Mouse (Mus musculus) adrenal gland, postnatal 36 days (tissue): ENCODE data around the gene Slc39a7. TPM values are rescaled to one million over a fixed set of nuclear protein-coding genes. Genes with fewer than 3 reads are reported as not detected.
"Not testable (repeated sequence)": the region's sequence is repeated elsewhere in the genome, so short reads cannot be mapped to it uniquely, and the experiment has no call there.

Experiments
- DNase-seq, 2 experiments: peaks; one replicate each; pipeline ENCODE4 v3.0.0; 2021; ENCODE audit warnings: mixed read lengths in 1 of 2
- microRNA-seq: library from miRNA; unstranded; fragments of <30 nt; microRNA quantifications from one replicate; pipeline ENCODE4 v1.2.0, GENCODE M21; 2021
- total RNA-seq, 2 experiments: library from RNA; stranded (reverse); gene quantifications; 2 replicates each; pipeline ENCODE4 v1.2.3; 2021

The Slc39a7 gene
- total RNA-seq, 2 experiments from 2014 or later: 165 to 198 TPM

DNA sequence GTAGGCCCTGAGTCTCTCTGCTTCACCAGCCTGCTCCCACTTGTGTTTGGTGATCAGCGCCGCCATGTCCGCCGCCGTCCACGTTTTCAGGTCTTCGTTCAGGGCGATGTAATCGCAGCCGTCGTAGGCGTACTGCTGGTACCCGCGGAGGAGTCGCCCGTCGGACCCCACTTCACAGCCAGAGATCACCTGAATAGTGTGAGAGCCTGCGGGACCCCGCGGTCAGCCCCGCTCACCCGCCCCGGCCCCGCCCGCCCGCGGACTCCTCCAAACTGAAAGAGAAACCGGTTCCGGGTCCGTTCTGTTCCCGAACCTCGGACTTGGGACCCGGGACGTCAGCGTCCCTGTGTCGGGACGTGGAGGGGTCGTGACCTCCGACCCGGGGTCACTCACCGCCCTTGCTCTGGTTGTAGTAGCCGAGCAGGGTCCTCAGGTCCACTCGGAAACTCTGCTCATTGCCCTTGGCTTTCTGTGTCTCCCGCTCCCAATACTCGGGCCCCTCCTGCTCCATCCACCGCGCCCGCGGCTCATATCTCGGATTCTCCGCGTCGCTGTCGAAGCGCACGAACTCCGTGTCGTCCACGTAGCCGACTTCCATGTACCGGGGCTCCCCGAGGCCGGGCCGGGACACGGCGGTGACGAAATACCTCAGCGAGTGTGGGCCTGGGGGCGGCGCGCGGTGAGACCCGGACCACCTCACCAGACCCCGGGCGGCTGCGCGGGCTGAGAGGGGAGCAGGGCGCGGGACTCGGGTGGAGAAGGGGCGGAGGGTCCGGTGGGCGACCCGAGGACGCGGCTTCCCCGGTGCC is 31.9 kb downstream of the Slc39a7 start:
- DNase-seq: peak; percentile 40 to 61

DNA sequence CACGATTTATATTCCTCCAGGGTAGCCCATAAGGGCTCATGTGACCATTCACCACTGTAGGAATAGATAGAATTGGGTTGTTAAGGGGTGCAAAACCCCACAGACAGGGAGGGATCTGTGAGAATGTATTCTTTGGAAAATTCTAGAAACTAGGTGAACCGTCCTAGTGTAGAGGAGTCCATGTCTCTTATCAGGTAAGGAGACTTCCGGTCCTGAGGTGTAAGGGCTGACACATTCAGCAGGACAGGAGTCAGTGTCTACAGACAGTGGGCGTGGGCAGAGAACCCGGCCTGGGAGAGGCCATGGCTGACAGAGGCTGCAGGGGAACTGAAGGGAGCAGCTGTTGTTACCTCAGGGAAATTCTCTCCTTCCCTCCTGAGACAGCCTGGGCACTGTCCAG is 32.8 kb downstream of the Slc39a7 start:
- DNase-seq: not testable (repeated sequence)

DNA sequence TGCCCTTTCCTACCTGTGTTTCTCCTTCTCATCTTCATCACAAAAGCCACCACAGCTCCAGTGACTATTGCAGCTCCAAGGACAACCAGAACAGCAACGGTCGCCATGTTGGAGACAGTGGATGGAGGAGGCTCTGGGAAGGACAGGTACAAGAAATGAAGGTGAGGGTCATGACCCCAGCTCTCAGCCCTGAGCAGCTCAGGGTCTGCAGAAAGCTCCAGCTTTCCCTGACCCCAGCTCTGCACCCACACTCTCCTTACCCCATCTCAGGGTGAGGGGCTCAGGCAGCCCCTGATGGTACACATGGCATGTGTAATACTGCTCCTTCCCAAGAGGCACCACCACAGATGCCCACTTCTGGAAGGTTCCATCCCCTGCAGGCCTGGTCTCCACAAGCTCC is 34.5 kb downstream of the Slc39a7 start:
- not testable (repeated sequence) for DNase-seq

GRCm38 (mm10) chr17:33995651-33996050 is 35.8 kb downstream of the Slc39a7 start:
- DNase-seq: no peak

GRCm38 (mm10) chr17:33994959-33995358 is 36.5 kb downstream of the Slc39a7 start:
- DNase-seq: no peak

- DNase-seq: peak; percentile 61 to 69
These were observed 39.5 kb downstream of the Slc39a7 start for GRCm38 (mm10) chr17:33991788-33992664.

DNA sequence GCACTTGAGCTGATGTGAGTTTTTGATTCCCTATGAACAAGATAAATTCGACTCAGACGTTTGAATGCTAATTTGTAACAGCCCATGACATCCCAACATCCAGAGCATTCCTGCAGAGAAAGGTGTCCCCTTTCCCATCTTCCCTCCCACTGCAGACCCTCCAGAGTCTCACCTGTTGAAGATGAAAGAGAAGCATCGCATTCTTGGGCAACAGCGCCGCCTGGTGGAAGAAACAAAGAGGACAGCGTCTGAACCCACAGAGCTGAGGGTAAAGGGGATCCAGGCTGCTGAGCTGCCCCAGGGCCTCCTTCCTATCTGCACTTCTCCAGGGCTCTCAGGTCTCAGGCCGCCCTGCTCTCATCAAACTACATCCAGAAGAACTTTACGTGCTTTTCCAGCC is 49.3 kb downstream of the Slc39a7 start:
- DNase-seq: peak; percentile 67 to 69

DNA sequence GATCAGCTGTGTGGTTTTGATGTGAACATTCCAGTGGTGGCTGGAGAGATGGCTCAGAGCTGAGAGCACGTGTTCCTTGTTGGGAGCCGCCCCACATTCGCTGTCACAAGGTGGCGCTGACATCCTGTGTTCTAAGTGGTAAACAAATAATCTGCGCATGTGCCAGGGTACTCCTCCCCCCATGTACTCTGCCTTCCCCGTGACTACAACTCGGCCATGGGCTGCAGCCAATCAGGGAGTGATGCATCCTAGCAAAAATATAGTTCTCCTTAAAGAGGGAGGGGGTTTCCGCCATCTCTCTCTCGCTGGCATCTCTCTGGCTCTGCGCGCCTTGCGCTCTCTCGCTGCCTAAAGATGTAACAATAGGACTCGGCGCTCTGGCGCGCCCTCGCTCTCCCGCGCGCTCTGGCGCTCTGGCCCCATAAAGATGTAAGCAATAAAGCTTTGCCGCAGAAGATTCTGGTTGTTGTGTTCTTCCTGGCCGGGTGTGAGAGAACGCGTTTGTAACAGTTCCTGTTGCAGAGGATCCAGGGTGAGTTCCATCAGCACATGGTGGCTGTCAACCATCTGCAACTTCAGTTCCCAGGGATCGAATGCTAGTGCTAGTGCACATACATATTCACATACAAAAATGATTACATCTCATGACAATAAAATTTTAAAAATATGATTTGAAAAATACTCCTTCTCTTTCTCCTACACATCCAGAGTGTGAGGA is 50.1 kb downstream of the Slc39a7 start:
- DNase-seq: peak; percentile 84 to 86

DNA sequence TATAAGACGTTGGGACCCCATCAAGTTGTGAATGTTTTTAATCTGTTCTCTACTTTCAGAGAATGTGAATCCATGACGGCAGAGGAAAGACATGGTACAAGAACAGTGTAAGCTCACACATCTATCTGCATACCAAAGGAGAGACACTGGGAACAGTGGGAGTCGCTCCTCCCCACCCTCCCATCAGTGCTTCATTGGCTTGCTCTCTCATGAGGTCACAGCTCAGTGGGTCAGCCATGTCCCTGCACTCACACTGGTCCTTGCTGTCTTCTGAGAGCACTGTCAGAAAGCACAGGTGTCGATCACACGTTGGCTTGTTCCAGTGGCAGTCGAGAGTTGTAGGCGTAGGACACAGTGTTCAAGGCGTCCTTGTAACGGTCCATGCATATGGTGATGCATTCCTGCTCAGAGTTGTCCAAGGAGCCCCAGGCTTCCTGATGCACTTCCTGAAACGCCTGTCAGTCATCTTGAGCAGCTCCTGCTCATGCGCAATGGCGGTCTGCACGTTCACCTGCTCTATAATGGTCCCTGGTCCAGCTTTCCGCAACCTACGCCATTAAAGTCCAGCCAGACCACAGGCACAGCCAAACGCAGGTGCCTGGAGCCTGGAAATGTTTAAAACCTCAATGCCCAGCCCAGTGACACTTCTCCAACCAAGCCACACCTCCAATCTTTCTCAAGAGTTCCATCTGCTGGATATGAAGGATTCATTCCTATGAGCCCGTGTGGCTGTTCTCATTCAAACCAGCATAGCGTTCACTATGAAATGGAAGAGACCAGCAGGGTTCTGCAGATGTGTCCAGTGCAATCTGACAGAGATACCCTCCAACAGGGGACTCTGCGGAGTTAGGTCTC is 51.1 kb downstream of the Slc39a7 start:
- DNase-seq: no peak

DNA sequence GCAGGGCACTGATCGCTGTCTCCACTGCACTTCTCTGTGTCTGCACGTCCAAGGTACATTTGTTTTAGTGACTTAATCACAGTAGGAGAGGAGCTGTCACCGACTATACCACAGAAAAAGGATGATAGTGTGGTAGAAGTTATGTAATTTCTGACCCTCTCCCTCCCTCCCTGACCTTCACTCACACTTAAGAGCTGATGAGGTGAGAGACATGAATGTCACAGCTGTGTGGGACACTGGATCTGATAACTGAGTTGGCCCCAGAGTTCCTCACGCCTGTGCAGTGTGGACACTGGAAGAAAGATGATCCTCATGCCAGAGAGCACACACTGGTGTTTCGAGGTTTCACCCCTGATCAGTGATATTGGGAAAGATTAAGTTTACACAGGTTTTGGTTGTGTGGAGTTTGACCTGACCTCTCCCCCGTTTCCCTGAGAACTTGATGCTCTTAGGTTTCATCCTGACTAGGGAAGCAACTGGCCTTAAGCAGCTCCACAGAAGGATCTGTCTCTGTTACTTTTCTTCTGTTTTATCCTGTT is 51.9 kb downstream of the Slc39a7 start:
- no peak for DNase-seq

DNA sequence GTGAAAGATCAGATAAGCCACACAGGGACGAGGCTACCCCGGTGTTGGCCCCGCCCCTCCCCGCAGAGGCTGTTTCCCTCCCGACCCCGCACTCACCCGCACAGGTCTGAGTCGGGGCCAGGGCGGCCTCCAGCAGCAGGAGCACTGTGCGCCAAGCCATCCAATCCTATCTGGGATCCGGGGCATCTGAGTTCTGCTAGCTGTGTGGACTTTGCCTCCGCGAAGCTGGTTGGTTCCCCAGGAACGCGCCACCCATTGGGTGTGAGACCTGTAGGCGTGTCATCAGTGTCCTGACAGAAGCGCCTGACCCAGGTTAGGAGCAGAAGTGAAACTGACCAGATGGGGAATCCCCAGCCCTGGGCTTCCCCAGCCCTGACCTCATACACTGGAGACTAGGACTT is 52.9 kb downstream of the Slc39a7 start:
- peak; percentile 86 to 88 for DNase-seq

Small RNAs within 50 kb of the gene (microRNA-seq; reads per million reads assigned to microRNA genes)
- gene Mir219a-1 (not detected), gene Mir219c (not detected)

Other genes starting within 250 kb of the Slc39a7 start
- gene Angptl4, start 249.9 kb downstream of the Slc39a7 start, total RNA-seq: 100 to 1,000 TPM in 1 of 2 experiments, 10 to 100 TPM in 1; 62.7 to 110 TPM
- 10 to 100 TPM; 72.2 to 90.5 TPM for gene Kank3, start 221.2 kb downstream of the Slc39a7 start, total RNA-seq
- gene Rps28, start 207.1 kb downstream of the Slc39a7 start, total RNA-seq: 1,000 to 10,000 TPM; 1,486 to 1,511 TPM
- gene Ndufa7, start 207.1 kb downstream of the Slc39a7 start, total RNA-seq: 100 to 1,000 TPM; 432 to 487 TPM
- 10 to 100 TPM; 30.8 to 47.3 TPM for gene Cd320, start 188.6 kb downstream of the Slc39a7 start, total RNA-seq
- not detected for gene Gm7029, start 157.8 kb downstream of the Slc39a7 start, total RNA-seq
- 1 to 10 TPM; 3.3 to 4.4 TPM for gene Kifc1, start 141.0 kb downstream of the Slc39a7 start, total RNA-seq
- not detected for gene Platr17, start 126.5 kb downstream of the Slc39a7 start, total RNA-seq
- gene Daxx, start 122.3 kb downstream of the Slc39a7 start, total RNA-seq: 10 to 100 TPM; 29.2 to 30.2 TPM
- gene Tapbp, start 115.8 kb downstream of the Slc39a7 start, total RNA-seq: 100 to 1,000 TPM; 178 to 181 TPM
- gene Zbtb22, start 115.8 kb downstream of the Slc39a7 start, total RNA-seq: 10 to 100 TPM; 26.5 to 36.1 TPM
- gene Rgl2, start 102.1 kb downstream of the Slc39a7 start, total RNA-seq: 10 to 100 TPM; 37.0 to 45.9 TPM
- 10 to 100 TPM; 89.2 to 90.6 TPM for gene Pfdn6, start 91.3 kb downstream of the Slc39a7 start, total RNA-seq
- 10 to 100 TPM; 34.4 to 34.9 TPM for gene Wdr46, start 91.0 kb downstream of the Slc39a7 start, total RNA-seq
- 1 to 10 TPM; 4.0 to 6.6 TPM for gene B3galt4, start 80.2 kb downstream of the Slc39a7 start, total RNA-seq
- 10 to 100 TPM; 53.4 to 59.9 TPM for gene Vps52, start 75.9 kb downstream of the Slc39a7 start, total RNA-seq
- gene Rps18, start 75.7 kb downstream of the Slc39a7 start, total RNA-seq: 100 to 1,000 TPM; 791 to 792 TPM
- gene H2-K1, start 31.3 kb downstream of the Slc39a7 start, total RNA-seq: 100 to 1,000 TPM; 459 to 574 TPM
- gene Ring1, start 7.0 kb downstream of the Slc39a7 start, total RNA-seq: 10 to 100 TPM; 43.8 to 48.3 TPM
- gene H2-Ke6, start 3.6 kb downstream of the Slc39a7 start, total RNA-seq: 100 to 1,000 TPM; 243 to 247 TPM
- gene Rxrb, start 130 bp upstream of the Slc39a7 start, total RNA-seq: 10 to 100 TPM; 53.5 to 55.7 TPM
- gene Col11a2, start 7.8 kb upstream of the Slc39a7 start, total RNA-seq: 1 to 10 TPM; 1.2 to 2.2 TPM
- gene H2-Oa, start 60.7 kb upstream of the Slc39a7 start, total RNA-seq: not detected
- 10 to 100 TPM; 11.4 to 12.7 TPM for gene H2-DMa, start 87.9 kb upstream of the Slc39a7 start, total RNA-seq
- gene Brd2, start 91.0 kb upstream of the Slc39a7 start, total RNA-seq: 100 to 1,000 TPM; 213 to 224 TPM
- gene H2-DMb2, start 111.6 kb upstream of the Slc39a7 start, total RNA-seq: 1 to 10 TPM in 1 of 2 experiments, under 1 TPM in 1; 0.72 to 2.2 TPM
- gene H2-DMb1, start 121.4 kb upstream of the Slc39a7 start, total RNA-seq: 1 to 10 TPM; 3.5 to 6.0 TPM
- 10 to 100 TPM; 12.5 to 23.0 TPM for gene Tap1, start 155.9 kb upstream of the Slc39a7 start, total RNA-seq
- 10 to 100 TPM; 11.2 to 18.8 TPM for gene Psmb9, start 156.1 kb upstream of the Slc39a7 start, total RNA-seq
- gene Psmb8, start 166.0 kb upstream of the Slc39a7 start, total RNA-seq: 10 to 100 TPM; 31.0 to 34.7 TPM
- gene Tap2, start 171.8 kb upstream of the Slc39a7 start, total RNA-seq: 10 to 100 TPM; 47.0 to 54.3 TPM
- gene H2-Ob, start 207.2 kb upstream of the Slc39a7 start, total RNA-seq: under 1 TPM; 0.33 to 0.73 TPM
- gene H2-Ab1, start 226.0 kb upstream of the Slc39a7 start, total RNA-seq: 10 to 100 TPM; 36.3 to 70.4 TPM